Mouse (Mus musculus): ENCODE data around the gene Hoxc11. TPM values are rescaled to one million over a fixed set of nuclear protein-coding genes. Genes with fewer than 3 reads are reported as not detected.

Gene Hoxc11
- total RNA-seq, 2 experiments from 2014 or later, result not detected

DNA sequence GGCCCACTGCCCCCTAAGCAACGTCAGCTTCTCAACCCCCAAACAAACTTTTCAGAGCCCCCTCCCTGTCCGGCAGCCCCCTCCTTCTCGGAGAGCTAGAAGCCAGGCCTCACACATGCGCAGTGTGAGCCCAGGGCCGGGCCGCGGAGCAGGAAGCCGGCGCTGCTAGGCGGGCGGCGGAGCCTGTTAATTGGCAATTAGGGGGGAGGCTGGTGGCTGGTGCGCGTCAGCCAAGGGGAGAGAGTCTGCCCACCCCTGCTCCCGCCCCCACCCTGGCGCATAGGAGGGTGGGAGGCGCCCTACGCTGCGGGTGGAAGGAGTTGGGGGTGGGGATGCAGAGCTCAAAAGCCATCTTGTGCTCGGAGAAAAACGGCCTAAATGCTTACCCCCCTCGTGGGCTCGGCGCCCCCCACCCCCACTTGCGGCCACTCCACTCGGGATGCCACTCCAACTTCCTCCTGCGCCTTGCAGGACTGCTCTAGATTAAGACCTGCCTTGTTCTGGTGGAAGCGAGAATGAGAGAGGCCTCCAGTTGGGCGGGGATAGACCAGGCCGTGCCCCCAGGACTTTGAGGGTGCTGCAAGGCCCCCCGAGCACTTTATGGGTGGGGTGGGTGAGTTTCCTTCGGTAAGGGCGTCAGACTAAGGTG is 45.1 kb downstream of the Hoxc11 start:
- intact Hi-C loops (cut with DNase I), result no loop called here

DNA sequence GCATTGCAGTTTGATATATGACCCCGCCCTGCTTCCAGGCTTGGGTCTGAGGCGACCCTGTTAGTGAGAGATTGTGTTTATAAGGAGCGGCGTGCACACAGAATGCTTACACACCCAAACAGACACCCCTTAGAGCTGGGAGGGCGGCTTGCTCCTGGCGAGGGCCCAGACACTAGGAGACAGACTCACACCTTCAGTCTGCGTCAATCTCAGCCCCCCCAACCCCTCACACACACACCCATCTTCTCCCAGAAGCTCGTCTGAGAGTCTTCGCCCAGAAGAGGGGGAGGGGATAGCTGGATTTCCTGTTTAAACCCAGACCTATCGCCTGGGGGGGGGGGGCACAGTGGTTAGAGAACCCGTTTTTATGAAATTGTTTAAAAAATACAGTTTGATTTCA is 45.7 kb downstream of the Hoxc11 start:
- intact Hi-C loops (cut with DNase I), result no loop called here
- DNase-seq (ENCODE audit: low spot score), result no peak

More for the DNA sequence above, 45.1 kb downstream of the Hoxc11 start:
- DNase-seq (ENCODE audit: low spot score), result peak; percentile 17

DNA sequence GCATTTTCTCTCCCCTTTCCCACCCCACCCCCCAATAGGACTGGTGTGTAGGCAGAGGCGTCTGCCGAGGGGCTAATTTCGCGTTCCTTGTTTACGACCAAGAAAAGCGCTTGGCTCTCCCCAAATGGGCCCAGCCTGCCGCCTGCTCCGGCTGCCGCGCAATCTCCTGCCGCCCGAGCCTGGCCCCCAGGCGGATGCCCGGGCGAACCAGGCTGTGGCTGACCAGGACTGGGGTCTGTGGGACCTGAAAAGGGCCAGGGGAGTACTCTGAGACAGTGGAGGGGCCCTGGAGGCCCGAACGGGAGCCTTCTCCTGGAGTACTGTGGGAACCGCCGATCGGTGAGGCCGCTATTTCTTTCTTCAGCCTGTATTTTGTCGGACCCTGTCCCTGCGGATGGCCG is 46.3 kb downstream of the Hoxc11 start:
- intact Hi-C loops (cut with DNase I), result no loop called here
- no peak for DNase-seq (ENCODE audit: low spot score)

DNA sequence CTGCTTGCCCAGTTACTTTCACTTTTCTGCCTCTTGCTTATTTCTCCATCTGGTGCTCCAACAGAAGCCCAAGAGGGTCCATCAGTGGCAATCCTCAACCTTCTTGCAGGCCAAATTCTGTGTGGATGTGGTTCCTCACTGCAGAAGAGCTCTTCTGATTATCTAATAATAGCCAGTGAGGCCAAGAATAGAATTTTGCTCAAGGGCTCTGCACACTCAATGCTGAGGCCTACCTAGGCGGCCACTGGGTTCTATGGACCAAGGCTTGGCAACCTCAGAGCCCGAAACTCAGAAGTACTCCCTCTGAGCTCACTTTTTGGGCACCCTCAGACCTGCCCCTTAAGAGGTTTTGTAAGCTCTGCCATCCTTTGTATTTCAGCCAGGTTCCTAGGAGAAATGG is 47.1 kb downstream of the Hoxc11 start:
- DNase-seq (ENCODE audit: low spot score), result no peak
- intact Hi-C loops (cut with DNase I), result no loop called here

DNA sequence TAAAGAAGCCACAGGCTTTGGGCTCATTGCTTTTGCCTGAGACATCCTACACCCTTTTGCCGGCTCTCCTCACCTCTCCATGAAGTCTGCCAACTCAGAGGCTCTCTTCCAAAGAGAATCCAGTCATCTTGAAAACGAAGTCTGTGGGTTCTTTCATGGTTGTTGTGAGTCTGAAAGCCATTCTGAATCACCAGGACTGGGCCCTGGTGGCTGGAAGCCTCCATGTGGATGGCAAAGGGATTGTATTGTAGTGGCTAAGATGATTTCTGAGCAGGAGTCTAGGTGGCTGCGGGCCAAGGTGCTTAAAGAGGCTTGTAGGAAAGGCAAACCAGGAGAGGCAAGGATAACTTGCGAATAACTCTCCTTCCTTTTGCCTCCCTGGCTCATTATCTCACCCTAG is 47.9 kb downstream of the Hoxc11 start:
- intact Hi-C loops (cut with DNase I), result no loop called here
- no peak for DNase-seq (ENCODE audit: low spot score)

DNA sequence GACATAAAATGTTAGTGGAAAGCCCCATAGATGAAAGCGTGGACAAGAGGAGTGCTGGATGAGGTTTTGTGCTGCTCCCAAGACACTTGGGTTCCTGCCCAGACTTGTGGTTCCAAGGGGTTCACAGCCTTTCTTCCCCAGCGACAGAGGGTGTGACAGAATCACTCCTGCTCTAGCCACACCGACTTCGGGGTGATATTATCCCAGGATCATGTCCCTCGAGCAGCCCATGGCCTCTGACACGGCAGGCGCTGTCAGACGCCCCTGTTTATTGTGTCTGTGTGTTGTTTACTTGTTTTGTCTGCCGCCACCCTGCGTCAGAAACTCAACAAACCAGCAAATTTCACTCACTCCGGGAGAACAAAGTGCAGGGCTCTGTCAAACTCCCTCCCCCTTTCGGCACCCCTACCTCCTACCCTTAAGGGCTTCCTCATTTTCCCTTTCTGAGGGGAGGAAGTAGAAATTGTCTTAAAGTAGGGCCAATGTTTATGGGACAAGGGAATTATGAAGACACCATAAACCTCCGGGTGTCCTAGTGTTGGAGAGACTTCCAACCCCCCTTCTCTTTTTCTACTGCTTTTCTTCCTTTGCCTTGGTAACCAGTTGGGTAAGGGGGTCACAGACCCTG is 48.7 kb downstream of the Hoxc11 start:
- no peak for DNase-seq (ENCODE audit: low spot score)
- intact Hi-C loops (cut with DNase I), result no loop called here

DNA sequence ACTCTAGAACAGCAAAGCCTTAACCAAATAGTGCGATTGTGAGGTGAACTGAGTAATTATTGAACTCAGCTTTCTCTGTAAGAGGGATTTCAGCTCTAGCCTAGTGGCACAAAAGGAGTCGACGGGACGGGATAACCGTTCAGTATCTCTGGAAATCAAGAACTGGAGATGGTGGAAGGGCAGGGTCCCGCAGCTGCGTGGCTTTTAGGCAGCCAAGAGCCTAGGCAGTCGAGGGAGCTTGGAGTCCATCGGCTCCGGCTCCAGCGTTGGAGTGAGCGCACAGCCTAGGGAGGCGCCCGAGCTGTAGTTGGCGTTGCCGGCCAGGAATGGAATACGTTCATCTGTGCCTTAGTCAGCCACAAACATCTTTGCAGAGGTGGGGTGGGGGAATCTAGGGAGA is 51.1 kb downstream of the Hoxc11 start:
- no peak for DNase-seq (ENCODE audit: low spot score)
- intact Hi-C loops (cut with DNase I), result no loop called here

DNA sequence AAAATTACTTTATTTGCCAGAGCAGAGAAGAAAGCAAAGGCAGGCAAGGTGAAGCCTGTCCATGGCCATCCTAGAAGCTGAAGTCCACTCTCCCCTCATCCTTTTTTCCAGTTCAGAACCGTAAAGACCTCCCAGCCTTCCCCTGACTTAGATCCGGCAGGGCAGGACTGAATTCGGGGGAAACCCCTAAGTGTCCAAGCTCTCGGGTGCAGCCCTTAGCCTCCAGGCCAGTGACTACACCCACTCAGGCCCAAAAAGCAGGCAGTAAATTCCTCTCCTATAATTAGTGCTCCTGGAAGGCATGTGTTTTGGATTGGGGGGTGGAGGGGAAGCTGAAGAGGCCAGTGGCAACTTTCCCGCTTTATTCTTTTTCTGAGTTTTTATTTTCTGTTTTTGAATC is 51.6 kb downstream of the Hoxc11 start:
- DNase-seq (ENCODE audit: low spot score), result no peak
- intact Hi-C loops (cut with DNase I), result no loop called here

DNA sequence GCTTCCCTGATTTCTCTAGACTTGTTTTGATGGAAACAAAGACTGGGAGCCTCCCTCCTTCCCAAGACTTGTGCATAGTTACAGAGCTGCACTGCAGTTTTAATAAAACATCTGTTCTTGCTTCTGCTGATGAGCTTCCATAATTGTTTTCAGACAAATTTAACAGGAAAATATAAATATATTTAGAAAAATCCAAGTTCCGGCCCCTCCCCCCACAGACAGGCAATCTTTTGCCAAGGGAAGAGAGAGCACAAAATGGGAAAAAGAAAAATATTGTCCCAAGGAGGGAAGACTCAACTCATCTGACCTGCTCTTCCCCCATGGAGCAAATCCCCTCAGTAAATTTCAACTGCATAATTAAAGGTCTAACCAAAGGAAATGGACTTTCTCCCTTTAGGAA is 52.1 kb downstream of the Hoxc11 start:
- intact Hi-C loops (cut with DNase I), result no loop called here
- no peak for DNase-seq (ENCODE audit: low spot score)

Small RNA genes within 50 kb of the gene (microRNA-seq; reads per million reads assigned to microRNA genes)
- not detected for gene Mir196a-2

Other genes starting within 250 kb of the Hoxc11 start
- gene Calcoco1, start 232.2 kb upstream of the Hoxc11 start, total RNA-seq (2021), result 100 to 1,000 TPM in 1 of 2 experiments, 10 to 100 TPM in 1; 93.5 to 106 TPM
- gene Hoxc13, start 33.3 kb upstream of the Hoxc11 start, total RNA-seq (2021), result not detected
- not detected for gene Hoxc12, start 17.7 kb upstream of the Hoxc11 start, total RNA-seq (2021)
- not detected for gene Hoxc10, start 12.4 kb downstream of the Hoxc11 start, total RNA-seq (2021)
- gene Hoxc5, start 13.0 kb downstream of the Hoxc11 start, total RNA-seq (2021), result not detected
- not detected for gene Hoxc9, start 22.0 kb downstream of the Hoxc11 start, total RNA-seq (2021)
- gene Hoxc8, start 36.2 kb downstream of the Hoxc11 start, total RNA-seq (2021), result not detected
- not detected for gene Hoxc6, start 43.8 kb downstream of the Hoxc11 start, total RNA-seq (2021)
- not detected for gene Hoxc4, start 64.5 kb downstream of the Hoxc11 start, total RNA-seq (2021)
- 10 to 100 TPM; 12.2 to 14.1 TPM for gene Smug1, start 212.7 kb downstream of the Hoxc11 start, total RNA-seq (2021)

All from heart, postnatal 25 days (tissue).